Mouse (Mus musculus) kidney, postnatal 0 days (tissue): Measurements from ENCODE around the gene Psma7. TPM values are rescaled to one million over a fixed set of nuclear protein-coding genes. Genes with fewer than 3 reads are reported as not detected.

Experiments
- ATAC-seq: fragments of 200-750 bp; cut with Nextera tagmentation; replicated peaks from 2 replicates; pipeline ENCODE4 v1.8.0; 2017; ENCODE audit warnings: low read depth, moderate number of reproducible peaks, moderate TSS enrichment, moderate library complexity; ENCODE audit not compliant: low FRiP score
- DNase-seq: peaks from one replicate; pipeline ENCODE4 v3.0.0-alpha.2; 2016; ENCODE audit warnings: low spot score
- H3K27ac ChIP-seq: fragments of 300-500 bp; sonication (generic); 2 replicates; pipeline ENCODE4 v1.5.1; 2014; ENCODE audit warnings: mild to moderate bottlenecking
- H3K27me3 ChIP-seq: fragments of 300-500 bp; sonication (generic); 2 replicates; pipeline ENCODE4 v1.6.1; 2014; ENCODE audit warnings: low read length, mixed read lengths; ENCODE audit not compliant: insufficient read depth
- H3K36me3 ChIP-seq: fragments of 300-500 bp; sonication (generic); 2 replicates; pipeline ENCODE4 v1.6.1; 2014; ENCODE audit warnings: low read length, mixed read lengths; ENCODE audit not compliant: insufficient read depth
- H3K4me1 ChIP-seq: fragments of 300-500 bp; sonication (generic); replicated peaks from 2 replicates; pipeline ENCODE4 v1.6.1; 2014; ENCODE audit warnings: antibody characterized with exemption, low read length, mixed read lengths; ENCODE audit not compliant: insufficient read depth
- H3K4me2 ChIP-seq: fragments of 300-500 bp; sonication (generic); 2 replicates; pipeline ENCODE4 v1.6.1; 2014; ENCODE audit warnings: mild to moderate bottlenecking, low read length, moderate library complexity, mixed read lengths
- H3K4me3 ChIP-seq: fragments of 300-500 bp; sonication (generic); replicated peaks from 2 replicates; pipeline ENCODE4 v1.5.1; 2014; ENCODE audit warnings: low read depth, low read length
- H3K9ac ChIP-seq: fragments of 300-500 bp; sonication (generic); 2 replicates; pipeline ENCODE4 v1.6.1; 2014; ENCODE audit warnings: low read depth, low read length
- H3K9me3 ChIP-seq: fragments of 300-500 bp; sonication (generic); replicated peaks from 2 replicates; pipeline ENCODE4 v1.6.1; 2016; ENCODE audit warnings: low read length, inconsistent platforms, mixed read lengths
- CTCF ChIP-seq: IDR thresholded peaks from 2 replicates; pipeline ENCODE4 v1.5.1; 2016; ENCODE audit warnings: antibody characterized with exemption, low read depth, mild to moderate bottlenecking, moderate library complexity
- WGBS: fragments of 180-500 bp; shearing (Covaris S2); extraction: QIAGEN DNeasy Blood & Tissue Kit; methylation state at CpG from one replicate; pipeline ENCODE4 v1.1.7; 2014; 5-methylcytosine and 5-hydroxymethylcytosine counted together
- polyA plus RNA-seq: library from polyadenylated mRNA; unstranded; fragments of >200 nt; fragmentation: Nextera tagmentation; extraction: Ambion mirVana; gene quantifications from 2 replicates; pipeline ENCODE4 v1.2.1, GENCODE M21; 2015

The Psma7 gene
- polyA plus RNA-seq, 1 experiment from 2014 or later = 641 TPM

GRCm38 (mm10) chr2:180047580-180047979 lies 5.3 kb upstream of the Psma7 start:
- H3K9ac ChIP-seq = no peak overlapping the region
- no peak for TF ChIP-seq CTCF
- no peak overlapping the region for H3K27ac ChIP-seq
- no peaks in the 10 kb centered on the region for H3K9me3 ChIP-seq
- no peak overlapping the region for H3K4me3 ChIP-seq
- no peaks in the 10 kb centered on the region for H3K4me1 ChIP-seq
- ATAC-seq = no peak
- H3K27me3 ChIP-seq = no peaks in the 10 kb centered on the region
- no peak overlapping the region for H3K4me2 ChIP-seq
- H3K36me3 ChIP-seq = no peaks in the 10 kb centered on the region
- no peak for DNase-seq
- 94% methylated on average over 3 of the region's 3 CpGs for WGBS

GRCm38 (mm10) chr2:180045283-180045682 lies 3.0 kb upstream of the Psma7 start:
- peak; percentile 77 for TF ChIP-seq CTCF
- Histone ChIP-seq H3K36me3 (no peaks in the 10 kb centered on the region), H3K4me3 (no peak overlapping the region), H3K4me1 (peaks cover 6% of the 10 kb centered on the region; the same call in 1 of the 2 replicates), H3K27ac (no peak overlapping the region), H3K4me2 (no peak overlapping the region), H3K9me3 (no peaks in the 10 kb centered on the region), H3K9ac (no peak overlapping the region), H3K27me3 (no peaks in the 10 kb centered on the region)
- ATAC-seq (no peak), DNase-seq (peak; percentile 80)
- WGBS = 44% methylated on average over 4 of the region's 4 CpGs

DNA sequence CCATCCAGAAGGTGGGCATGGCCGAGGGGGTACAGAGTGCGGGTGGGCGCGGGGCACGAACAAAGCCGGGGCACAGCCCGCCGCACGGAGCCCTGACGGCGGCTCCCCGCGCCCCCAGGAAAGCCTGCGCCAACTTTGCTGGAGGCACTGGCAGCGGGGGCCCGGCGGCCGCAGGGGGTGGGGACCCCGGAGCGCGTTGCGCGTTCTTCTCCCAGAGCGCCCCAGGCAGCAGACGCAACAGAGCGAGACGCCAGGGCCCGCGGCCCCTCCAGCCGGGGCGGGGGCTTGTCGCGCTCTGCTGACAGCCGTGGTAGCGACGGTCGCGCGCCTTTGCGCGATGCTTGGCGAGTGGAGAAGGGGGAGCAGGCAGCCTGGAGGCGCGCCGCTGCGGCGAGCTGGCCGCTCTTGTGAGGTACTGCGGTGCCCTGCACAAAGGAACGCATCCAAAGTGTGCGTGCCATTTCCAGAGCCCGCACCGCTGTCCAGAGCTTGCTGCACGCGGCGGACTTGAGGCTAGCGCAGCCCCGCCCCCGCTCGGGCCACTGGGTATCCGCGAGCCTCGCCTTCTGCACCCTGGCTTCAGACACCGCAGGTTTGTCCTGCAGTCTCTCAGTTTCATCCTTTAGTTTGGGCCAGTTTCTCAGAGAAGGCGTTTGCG lies 754 bp upstream of the Psma7 start:
- under 1% methylated on average over 55 of the region's 66 CpGs for WGBS
- H3K36me3 ChIP-seq = peaks cover 15% of the 10 kb centered on the region
- peak; percentile 70 for ATAC-seq

DNA sequence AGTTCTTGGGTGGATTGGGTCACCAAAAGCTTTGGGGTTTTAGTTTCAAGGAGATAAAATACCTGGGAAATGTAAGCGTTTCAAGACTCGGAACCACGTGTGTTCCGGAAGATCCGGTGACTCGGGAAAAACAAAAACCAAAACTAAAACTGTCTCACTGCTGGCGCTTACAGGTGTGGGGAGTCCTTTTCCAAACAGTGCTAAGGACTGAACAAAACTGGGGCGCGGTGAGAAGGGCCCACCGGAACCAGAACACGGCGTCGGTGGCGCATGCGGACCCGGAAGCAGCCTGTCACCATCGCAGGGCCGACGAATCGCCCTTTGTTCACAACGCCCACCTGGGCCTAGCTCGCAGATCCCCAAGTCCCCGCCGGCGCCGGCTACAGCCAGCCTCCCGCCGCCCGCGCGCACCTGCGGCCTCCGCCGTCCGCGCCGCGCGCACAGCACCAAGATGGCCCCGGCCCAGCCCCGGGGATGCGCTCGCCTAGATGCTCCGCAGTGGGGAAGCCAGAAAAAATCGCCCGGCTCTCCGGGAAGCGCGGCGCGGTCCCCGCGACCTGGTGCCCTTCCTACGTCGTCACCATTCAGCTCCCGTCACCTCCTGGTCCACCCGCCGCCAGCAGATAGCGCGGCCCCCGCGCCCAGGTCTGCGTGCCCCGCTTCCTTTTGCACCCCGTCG lies 517 bp downstream of the Psma7 start:
- peak; percentile 47 for DNase-seq
- Histone ChIP-seq H3K9ac (peak overlapping the region; percentile 84), H3K4me1 (peaks cover 6% of the 10 kb centered on the region; the same call in 1 of the 2 replicates), H3K9me3 (no peaks in the 10 kb centered on the region), H3K4me3 (peak overlapping the region; percentile 93), H3K27me3 (no peaks in the 10 kb centered on the region), H3K27ac (peak overlapping the region; percentile 95), H3K36me3 (peaks cover 27% of the 10 kb centered on the region), H3K4me2 (peak overlapping the region; percentile 65)
- WGBS = under 1% methylated on average over 66 of the region's 66 CpGs
- peak; percentile 56 for ATAC-seq
- no peak for TF ChIP-seq CTCF

More for the DNA sequence above, 754 bp upstream of the Psma7 start:
- H3K9me3 ChIP-seq = no peaks in the 10 kb centered on the region
- H3K4me3 ChIP-seq = peak overlapping the region; percentile 93
- no peak for TF ChIP-seq CTCF
- H3K27ac ChIP-seq = peak overlapping the region; percentile 95
- H3K4me1 ChIP-seq = peaks cover 6% of the 10 kb centered on the region; the same call in 1 of the 2 replicates
- no peaks in the 10 kb centered on the region for H3K27me3 ChIP-seq
- peak overlapping the region; percentile 84 for H3K9ac ChIP-seq
- peak overlapping the region; percentile 65 for H3K4me2 ChIP-seq
- DNase-seq = peak; percentile 80

GRCm38 (mm10) chr2:180040406-180040805 lies 1.8 kb downstream of the Psma7 start:
- H3K4me1 ChIP-seq = peaks cover 6% of the 10 kb centered on the region; the same call in 1 of the 2 replicates
- no peak overlapping the region for H3K9ac ChIP-seq
- H3K4me3 ChIP-seq = no peak overlapping the region
- DNase-seq (no peak), ATAC-seq (no peak)
- peak overlapping the region; percentile 65; the same call in 1 of the 2 replicates for H3K4me2 ChIP-seq
- no peak for TF ChIP-seq CTCF
- WGBS = 37% methylated on average over 6 of the region's 6 CpGs
- H3K9me3 ChIP-seq = no peaks in the 10 kb centered on the region
- peaks cover 38% of the 10 kb centered on the region for H3K36me3 ChIP-seq
- H3K27me3 ChIP-seq = no peaks in the 10 kb centered on the region
- H3K27ac ChIP-seq = no peak overlapping the region

GRCm38 (mm10) chr2:180034753-180035152 lies 7.5 kb downstream of the Psma7 start:
- no peak for TF ChIP-seq CTCF
- no peak overlapping the region for H3K4me2 ChIP-seq
- no peak for ATAC-seq
- no peak overlapping the region for H3K4me3 ChIP-seq
- H3K27me3 ChIP-seq = no peaks in the 10 kb centered on the region
- whole genome bisulfite sequencing = 45% methylated on average over 5 of the region's 5 CpGs
- no peak overlapping the region for H3K27ac ChIP-seq
- H3K4me1 ChIP-seq = no peaks in the 10 kb centered on the region
- H3K9me3 ChIP-seq = no peaks in the 10 kb centered on the region
- no peak overlapping the region for H3K9ac ChIP-seq
- peaks cover 77% of the 10 kb centered on the region for H3K36me3 ChIP-seq
- DNase-seq = no peak
